Mouse (Mus musculus) cerebellum, adult 2 months (tissue): ENCODE results near the gene Chst8. TPM values are rescaled to one million over a fixed set of nuclear protein-coding genes. Genes with fewer than 3 reads are reported as not detected.
A peak's percentile ranks its signal among the peaks of the same experiment; 100 is the strongest.

ENCODE experiments used
- DNase-seq, 2 experiments: peaks; one replicate each; pipeline ENCODE4 v3.0.0; 2021
- H3K27ac ChIP-seq: fragments of 200-500 bp; 2 replicates; pipeline ENCODE4 v1.5.1; 2012; ENCODE audit warnings: low read length, control low read depth, inconsistent platforms; ENCODE audit not compliant: insufficient read depth
- H3K27me3 ChIP-seq: fragments of 200-500 bp; 2 replicates; pipeline ENCODE4 v1.6.1; 2012; ENCODE audit warnings: inconsistent platforms, mild to moderate bottlenecking, low read length, moderate library complexity; ENCODE audit not compliant: control insufficient read depth, insufficient read depth
- H3K4me1 ChIP-seq: fragments of 200-500 bp; 2 replicates; pipeline ENCODE4 v1.6.1; 2011; ENCODE audit warnings: low read length; ENCODE audit not compliant: control insufficient read depth, insufficient read depth
- H3K4me3 ChIP-seq: fragments of 200-500 bp; replicated peaks from 2 replicates; pipeline ENCODE3; 2011; ENCODE audit warnings: mild to moderate bottlenecking, low read depth, low read length, control low read depth; ENCODE audit not compliant: insufficient read depth
- CTCF ChIP-seq: fragments of 200-500 bp; IDR thresholded peaks from 2 replicates; pipeline ENCODE4 v1.5.1; 2011; ENCODE audit warnings: low read depth, mild to moderate bottlenecking, control low read depth, low read length, moderate library complexity, borderline replicate concordance; ENCODE audit not compliant: insufficient read depth
- POLR2A ChIP-seq: fragments of 200-500 bp; IDR thresholded peaks from 2 replicates; pipeline ENCODE4 v1.6.1; 2011; ENCODE audit warnings: low read length, control low read depth, borderline replicate concordance; ENCODE audit not compliant: insufficient read depth
- WGBS: fragments of 180-500 bp; shearing (Covaris S2); methylation state at CpG from one replicate; pipeline ENCODE4 v1.1.7; 2018; 5-methylcytosine and 5-hydroxymethylcytosine counted together
- polyA plus RNA-seq: library from polyadenylated mRNA; depleted of rRNA; stranded (reverse); fragments of >200 nt; gene quantifications from 2 replicates; pipeline ENCODE4 v1.2.3, GENCODE M21; 2012

The Chst8 gene
- polyA plus RNA-seq, 1 experiment, result 30.1 TPM

DNA sequence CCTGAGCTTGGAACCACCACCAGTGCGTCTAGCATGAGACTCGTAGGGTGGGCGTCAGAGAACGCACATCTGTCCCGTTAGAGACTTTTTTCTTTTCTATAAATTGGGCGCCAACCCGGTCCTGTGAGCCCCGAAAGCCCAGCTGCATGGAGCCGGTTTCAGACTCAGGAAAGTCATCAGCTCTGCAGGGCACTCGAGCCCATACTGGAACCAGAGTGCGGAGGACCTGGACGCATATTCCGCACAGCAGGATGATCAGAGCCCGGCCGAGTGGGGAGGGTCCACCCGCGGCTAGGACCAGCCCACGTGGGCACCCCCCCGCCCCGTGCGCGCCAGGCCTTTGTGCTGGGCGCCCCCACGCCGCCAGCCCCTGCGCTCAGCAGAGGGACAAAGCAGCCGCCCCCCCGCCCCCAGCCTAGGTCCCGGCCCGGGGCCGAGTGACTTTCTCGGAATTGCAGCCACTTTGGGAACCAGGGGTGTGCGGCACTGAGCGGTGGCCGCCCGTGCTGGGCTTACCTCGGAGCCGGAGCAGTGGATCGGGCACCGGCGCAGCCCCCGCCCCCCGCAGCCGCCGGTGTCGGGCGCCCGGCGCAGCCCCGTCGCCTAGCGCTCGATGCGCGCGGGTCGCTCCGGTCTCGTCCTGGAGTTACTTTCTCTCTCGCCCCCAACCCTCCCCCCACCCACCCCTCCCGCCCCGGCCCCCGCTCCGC, 158.6 kb downstream of the Chst8 start:
- Histone ChIP-seq H3K27ac (no peak overlapping the region), H3K27me3 (no peaks in the 10 kb centered on the region), H3K4me1 (no peaks in the 10 kb centered on the region), H3K4me3 (peak overlapping the region; percentile 58)
- WGBS, result 1% methylated on average over 54 of the region's 64 CpGs
- DNase-seq, result peak; percentile 46 to 56
- TF ChIP-seq POLR2A, result no peak
- no peak for TF ChIP-seq CTCF

- Histone ChIP-seq H3K27me3 (no peaks in the 10 kb centered on the region), H3K4me3 (peak overlapping the region; percentile 58), H3K27ac (no peak overlapping the region), H3K4me1 (no peaks in the 10 kb centered on the region)
- WGBS, result 6% methylated on average over 48 of the region's 48 CpGs
- DNase-seq, result peak; percentile 23 to 45
- no peak for TF ChIP-seq CTCF
- TF ChIP-seq POLR2A, result no peak
Measured at GRCm38 (mm10) chr7:34652751-34653502, 159.6 kb downstream of the Chst8 start.

DNA sequence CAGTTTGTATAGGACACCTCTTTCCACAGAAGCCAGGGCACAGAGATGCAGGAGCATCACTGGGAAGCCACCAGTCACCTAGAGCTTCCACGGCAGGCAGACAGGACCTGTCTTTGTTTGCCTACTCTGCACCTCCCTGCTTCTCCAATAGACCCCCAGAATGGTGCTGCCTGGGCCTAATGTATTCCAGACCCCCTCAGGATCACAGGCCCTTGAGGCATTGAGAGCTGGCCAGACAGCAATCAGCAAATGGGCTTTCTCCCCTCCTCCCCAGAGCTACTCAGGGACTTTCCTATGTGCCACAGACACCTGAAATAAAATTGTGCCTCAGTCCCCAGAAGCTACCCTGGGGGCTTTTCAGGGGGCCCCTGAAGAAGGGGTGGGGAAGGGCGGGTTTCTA, 161.1 kb downstream of the Chst8 start:
- Histone ChIP-seq H3K4me3 (no peak overlapping the region), H3K4me1 (peaks cover 4% of the 10 kb centered on the region; the same call in 1 of the 2 replicates), H3K27me3 (no peaks in the 10 kb centered on the region), H3K27ac (no peak overlapping the region)
- no peak for DNase-seq
- WGBS, result 85% methylated on average over 2 of the region's 2 CpGs
- TF ChIP-seq POLR2A, result no peak
- no peak for TF ChIP-seq CTCF

DNA sequence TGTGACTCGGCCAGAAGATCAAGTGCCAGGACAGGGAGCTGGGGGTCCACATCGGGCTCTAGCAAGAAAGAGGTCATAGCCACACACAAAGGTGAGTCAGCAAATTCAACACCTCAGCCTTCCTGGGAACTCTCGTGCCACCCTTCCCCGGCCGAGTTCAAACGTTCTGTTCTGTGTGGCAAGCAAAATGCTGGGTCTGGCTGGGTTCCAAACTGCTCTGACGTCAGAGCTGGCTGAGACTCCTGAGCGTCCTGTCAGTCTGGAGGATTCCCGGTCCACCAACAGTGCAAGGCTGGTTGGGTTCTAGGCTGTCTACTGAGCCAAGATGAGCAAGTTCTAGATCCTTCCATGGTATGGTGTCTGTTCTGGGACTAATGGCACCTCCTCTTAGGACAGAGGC, 165.5 kb downstream of the Chst8 start:
- Histone ChIP-seq H3K27ac (no peak overlapping the region), H3K4me3 (no peak overlapping the region), H3K4me1 (peaks cover 4% of the 10 kb centered on the region; the same call in 1 of the 2 replicates), H3K27me3 (no peaks in the 10 kb centered on the region)
- WGBS, result 13% methylated on average over 9 of the region's 9 CpGs
- no peak for TF ChIP-seq POLR2A
- TF ChIP-seq CTCF, result no peak
- peak; percentile 68 to 70 for DNase-seq

DNA sequence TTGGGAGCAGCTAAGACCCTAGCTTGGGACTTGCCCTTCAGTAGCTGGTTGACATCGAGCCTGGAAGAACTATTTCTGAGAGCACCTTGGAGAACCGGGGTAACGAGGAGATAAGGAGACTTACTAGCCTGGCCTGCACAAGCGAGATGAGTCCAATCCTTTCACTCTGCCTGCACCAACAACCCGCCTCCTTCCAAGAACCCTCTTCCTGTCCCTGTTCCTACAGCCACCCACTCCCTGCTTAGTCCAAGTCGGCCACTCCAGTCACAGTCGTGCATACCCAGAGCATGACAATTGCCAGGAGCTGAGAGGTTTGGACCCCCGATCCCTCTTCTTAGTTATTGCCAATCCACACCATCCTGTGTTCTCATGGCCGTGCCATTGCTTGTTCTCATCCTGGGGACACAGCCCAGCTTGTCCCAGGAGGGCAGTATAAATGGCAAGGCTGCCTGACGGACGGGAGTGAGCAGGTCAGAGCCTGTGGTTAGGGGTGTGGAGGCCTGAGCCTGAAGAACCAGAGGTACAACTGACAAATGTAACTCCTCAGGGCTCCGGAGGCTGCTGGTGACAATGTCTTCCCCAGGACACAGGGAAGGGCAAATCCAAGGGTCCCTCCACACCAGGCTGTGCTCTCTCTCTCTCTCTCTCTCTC, 166.2 kb downstream of the Chst8 start:
- no peak overlapping the region for H3K27ac ChIP-seq
- no peaks in the 10 kb centered on the region for H3K27me3 ChIP-seq
- H3K4me3 ChIP-seq, result no peak overlapping the region
- DNase-seq, result no peak
- H3K4me1 ChIP-seq, result peaks cover 4% of the 10 kb centered on the region; the same call in 1 of the 2 replicates
- 85% methylated on average over 12 of the region's 12 CpGs for WGBS
- no peak for TF ChIP-seq CTCF
- no peak for TF ChIP-seq POLR2A

DNA sequence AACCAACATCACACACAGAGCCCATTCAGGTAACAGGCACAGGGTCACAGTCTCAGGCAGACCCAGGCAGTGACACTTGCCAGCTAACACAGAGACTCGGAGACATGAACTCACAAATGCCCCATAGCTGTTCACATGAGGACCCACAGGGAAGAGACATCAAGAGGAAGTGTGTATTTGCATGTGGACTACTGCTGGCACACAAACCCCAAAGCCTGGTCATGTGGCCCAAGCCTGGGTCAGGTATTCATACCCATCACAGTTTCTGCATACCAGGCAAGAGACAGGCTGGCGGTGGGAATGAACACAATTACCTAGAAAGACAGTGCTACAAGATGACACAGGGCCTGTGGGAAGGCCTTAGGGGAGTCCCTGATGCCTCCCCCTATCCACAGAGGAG, 166.9 kb downstream of the Chst8 start:
- Histone ChIP-seq H3K27ac (no peak overlapping the region), H3K4me1 (peaks cover 4% of the 10 kb centered on the region; the same call in 1 of the 2 replicates), H3K27me3 (no peaks in the 10 kb centered on the region), H3K4me3 (no peak overlapping the region)
- 93% methylated on average over 2 of the region's 2 CpGs for WGBS
- no peak for TF ChIP-seq CTCF
- TF ChIP-seq POLR2A, result no peak
- no peak for DNase-seq

GRCm38 (mm10) chr7:34644591-34644990, 167.9 kb downstream of the Chst8 start:
- DNase-seq, result no peak
- no peak for TF ChIP-seq POLR2A
- TF ChIP-seq CTCF, result no peak
- H3K27me3 ChIP-seq, result no peaks in the 10 kb centered on the region
- H3K4me1 ChIP-seq, result peaks cover 4% of the 10 kb centered on the region; the same call in 1 of the 2 replicates
- WGBS, result 81% methylated on average over 18 of the region's 18 CpGs
- no peak overlapping the region for H3K27ac ChIP-seq
- no peak overlapping the region for H3K4me3 ChIP-seq

GRCm38 (mm10) chr7:34643329-34643728, 169.2 kb downstream of the Chst8 start:
- peaks cover 4% of the 10 kb centered on the region; the same call in 1 of the 2 replicates for H3K4me1 ChIP-seq

More at GRCm38 (mm10) chr7:34643329-34643728, 169.2 kb downstream of the Chst8 start:
- WGBS, result 77% methylated on average over 6 of the region's 6 CpGs
- TF ChIP-seq POLR2A (no peak), CTCF (no peak)
- no peak for DNase-seq
- Histone ChIP-seq H3K27ac (no peak overlapping the region), H3K4me3 (no peak overlapping the region), H3K27me3 (no peaks in the 10 kb centered on the region)
